Mouse (Mus musculus) megakaryocyte progenitor cell, adult 5-6 weeks (primary cell): ENCODE measurements around the gene Ankrd53. TPM values are rescaled to one million over a fixed set of nuclear protein-coding genes. Genes with fewer than 3 reads are reported as not detected.
"Not testable (repeated sequence)": the region's sequence is repeated elsewhere in the genome, so short reads cannot be mapped to it uniquely, and the experiment has no call there.

Experiments
- ATAC-seq: replicated peaks from 2 replicates; pipeline ENCODE4 v1.8.0; 2016; ENCODE audit warnings: mild to moderate bottlenecking, moderate TSS enrichment, inconsistent platforms; ENCODE audit not compliant: poor library complexity
- total RNA-seq, 2 experiments: library from RNA; stranded (forward) in 1 of 2; stranded (reverse) in 1 of 2; fragments of 157-497, 149-512 nt in 1 of 2; fragments of 200-1000 nt in 1 of 2; gene quantifications; 2 replicates each; pipeline versions ENCODE4 v1.2.3 to v1.2.4; 2015 to 2017

Ankrd53 gene
- total RNA-seq, 2 experiments from 2014 or later = not detected

DNA sequence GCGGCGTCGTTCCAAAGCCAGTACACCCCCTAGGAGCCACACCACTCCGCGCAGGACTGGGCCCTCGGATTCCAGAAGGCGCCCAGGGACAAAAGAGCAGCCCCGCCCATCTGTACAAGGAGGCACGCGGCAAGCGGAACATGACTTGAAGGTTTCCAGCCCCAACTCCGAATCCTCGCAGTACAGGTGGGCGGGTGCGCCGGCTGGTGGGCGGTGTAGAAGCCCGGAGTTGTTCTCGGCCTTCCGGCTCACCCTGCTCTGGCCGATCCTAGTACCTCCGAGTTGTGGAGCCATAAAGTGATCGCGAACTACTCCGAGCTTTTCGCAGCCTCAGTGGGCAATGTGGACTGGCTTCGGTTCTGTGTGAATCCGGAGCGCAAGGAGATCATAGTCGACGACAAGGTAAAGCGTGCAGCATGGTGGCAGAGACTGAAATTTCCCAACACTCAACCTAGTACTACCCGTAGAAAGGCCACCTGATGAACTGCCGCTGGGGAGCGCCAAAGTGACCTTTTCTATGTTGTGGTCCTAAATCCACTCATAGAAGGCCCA is 512 bp downstream of the Ankrd53 start:
- peak; percentile 60 for ATAC-seq

DNA sequence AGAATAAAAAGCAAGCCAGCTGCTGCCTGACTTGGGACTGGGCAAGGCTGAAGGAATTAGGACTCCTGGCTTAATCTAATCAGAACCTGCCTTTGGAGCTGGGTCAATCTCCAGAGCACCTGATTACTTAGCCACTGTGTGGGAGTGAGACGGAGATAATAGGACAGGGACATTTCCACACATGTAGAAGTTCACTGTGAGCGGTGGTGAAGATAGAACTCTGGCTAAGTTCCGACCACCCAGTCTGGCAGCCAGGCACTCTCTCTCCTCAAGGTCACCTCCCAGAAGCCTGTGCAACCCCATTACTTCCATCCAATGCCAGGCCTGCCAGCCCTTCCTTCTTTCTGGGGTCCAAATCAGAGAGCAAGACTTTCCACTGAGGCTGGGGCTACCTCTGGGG is 4.5 kb downstream of the Ankrd53 start:
- no peak for ATAC-seq

GRCm38 (mm10) chr6:83768485-83768884 is 6.0 kb downstream of the Ankrd53 start:
- ATAC-seq = no peak

GRCm38 (mm10) chr6:83774126-83774525 is 11.7 kb downstream of the Ankrd53 start:
- peak; percentile 55 for ATAC-seq

DNA sequence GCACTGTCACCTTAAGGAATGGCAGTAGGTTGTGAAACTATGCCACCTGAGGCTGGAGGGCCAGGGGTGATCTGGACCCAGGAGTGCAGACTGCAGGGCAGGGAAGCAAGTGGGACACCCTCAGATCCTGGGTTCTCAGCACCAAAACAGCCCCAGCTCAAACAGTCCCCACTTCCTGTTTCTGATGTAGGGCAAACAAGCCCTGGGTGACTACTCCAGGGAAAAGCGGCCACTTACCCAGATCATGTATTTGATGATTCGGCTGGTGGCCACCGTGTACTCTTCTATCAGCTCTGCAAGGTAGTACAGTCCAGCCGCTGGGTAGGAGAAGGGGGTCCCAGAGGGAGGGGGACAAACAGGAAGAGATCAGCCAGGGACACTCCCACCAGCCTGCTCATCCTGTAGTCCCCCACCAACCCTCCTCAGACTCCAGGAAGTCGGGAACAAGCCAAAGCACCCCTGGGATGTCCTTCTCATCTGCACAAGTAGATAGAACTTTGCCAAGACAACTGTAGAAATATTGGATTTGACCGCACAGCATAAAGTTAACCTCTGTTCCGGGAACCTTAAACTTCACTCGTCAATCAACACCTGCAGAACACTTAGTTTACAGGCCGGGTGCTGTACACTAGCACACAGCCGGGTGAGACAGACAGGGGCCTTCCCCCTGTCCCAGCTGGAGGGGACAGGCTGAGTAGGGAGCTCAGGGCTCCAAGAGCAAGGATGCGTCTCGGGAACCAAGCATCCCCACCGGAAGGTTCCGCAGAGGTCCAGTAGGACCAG is 12.5 kb downstream of the Ankrd53 start:
- peak; percentile 4; the same call in 1 of the 2 replicates for ATAC-seq

GRCm38 (mm10) chr6:83775638-83776293 is 13.3 kb downstream of the Ankrd53 start, which contains the start of gene Tex261:
Tex261 (minus strand) TSS chr6:83775813.
- ATAC-seq = peak; percentile 80

DNA sequence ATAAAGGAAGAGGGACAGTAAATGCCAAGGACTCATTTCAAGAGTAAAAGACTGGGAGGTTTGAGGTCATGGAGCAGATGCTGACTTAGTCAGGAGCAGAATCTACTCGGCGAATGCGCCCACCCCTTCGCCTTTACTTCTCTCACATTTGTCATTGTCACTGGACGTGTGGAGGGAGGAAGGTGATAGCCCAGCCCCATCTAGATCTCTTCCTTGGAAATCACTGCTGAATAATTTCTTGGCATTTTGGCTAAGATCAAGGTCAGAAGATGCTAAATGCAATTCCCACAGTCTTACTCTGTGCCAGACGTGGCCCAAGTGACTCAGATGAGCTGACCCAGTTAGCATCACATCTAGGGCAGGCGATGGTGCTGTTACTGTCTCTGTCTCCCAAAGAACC is 15.9 kb downstream of the Ankrd53 start:
- no peak for ATAC-seq

DNA sequence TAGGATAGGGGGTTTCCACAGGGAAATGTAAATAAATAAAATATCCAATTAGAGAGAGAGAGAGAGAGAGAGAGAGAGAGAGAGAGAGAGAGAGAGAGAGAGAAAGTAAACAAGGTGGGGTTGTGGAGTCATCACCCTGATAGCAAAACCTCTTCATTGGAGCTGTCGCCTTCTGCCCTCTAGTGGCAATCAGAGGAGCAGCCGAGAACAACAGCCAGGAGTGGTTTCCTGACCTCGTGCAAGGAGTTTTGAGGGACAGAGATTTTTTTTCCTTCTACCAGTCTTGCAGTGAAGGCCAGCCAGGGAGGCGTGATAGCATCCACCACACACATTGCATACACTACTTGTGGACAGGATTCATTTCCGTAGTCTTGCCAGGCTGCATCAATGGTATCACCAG is 16.6 kb downstream of the Ankrd53 start:
- ATAC-seq = peak; percentile 59

DNA sequence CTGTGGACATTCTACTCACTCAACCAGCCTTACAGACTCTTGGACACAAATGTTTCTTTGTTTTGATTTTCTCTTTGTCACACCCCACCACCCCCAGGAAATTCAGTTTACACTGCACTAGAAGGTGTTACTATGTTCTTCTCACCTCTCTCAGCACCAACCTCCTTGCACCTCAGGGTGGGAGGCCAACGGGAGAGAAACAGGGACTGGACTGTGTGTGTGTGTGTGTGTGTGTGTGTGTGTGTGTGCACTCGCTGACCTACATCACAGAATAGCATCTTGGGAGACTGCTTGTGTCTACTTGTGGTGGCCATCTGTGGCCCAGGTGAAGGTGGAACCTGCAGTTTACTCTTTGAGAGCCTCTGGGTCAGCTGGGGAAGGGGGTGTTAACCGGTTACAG is 24.0 kb downstream of the Ankrd53 start:
- ATAC-seq = no peak

- ATAC-seq = no peak
Measured at GRCm38 (mm10) chr6:83788554-83788953, 26.1 kb downstream of the Ankrd53 start.

GRCm38 (mm10) chr6:83790533-83790932 is 28.1 kb downstream of the Ankrd53 start:
- ATAC-seq = not testable (repeated sequence)

- ATAC-seq = peak; percentile 5; the same call in 1 of the 2 replicates
Measured at GRCm38 (mm10) chr6:83791251-83791890, 28.9 kb downstream of the Ankrd53 start.

DNA sequence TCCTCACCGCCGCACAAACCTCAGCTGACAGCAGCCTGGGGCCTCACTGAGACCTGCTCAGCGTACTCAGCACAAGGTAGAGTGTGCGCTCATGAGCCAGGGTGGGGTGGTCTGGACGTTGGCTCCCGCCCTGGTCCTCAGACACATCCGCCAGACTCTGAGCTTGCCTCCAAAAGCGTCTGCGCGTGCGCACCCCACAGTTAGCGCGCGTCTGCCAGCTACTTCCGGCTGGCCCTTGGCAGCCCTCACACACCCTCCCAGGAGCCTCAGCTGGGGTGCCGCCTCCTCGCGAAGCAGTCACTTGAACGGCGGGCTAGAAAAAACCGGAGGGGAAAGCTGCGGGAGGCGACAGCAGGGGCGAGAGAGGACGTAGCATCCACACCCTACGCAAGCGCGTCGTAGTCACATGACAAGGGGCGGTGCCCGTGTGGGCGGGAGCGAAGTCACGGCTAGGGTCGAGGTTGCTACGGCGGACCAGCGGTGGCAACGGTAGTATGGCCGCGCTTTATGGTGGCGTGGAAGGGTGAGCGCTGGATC is 32.4 kb downstream of the Ankrd53 start, which contains the start of gene Nagk:
Gene Nagk, plus strand, starts transcription at position 223 of the 537 bp plus-strand sequence.
- ATAC-seq = peak; percentile 81

- peak; percentile 13 for ATAC-seq
Measured at GRCm38 (mm10) chr6:83795492-83795900, 33.1 kb downstream of the Ankrd53 start.

DNA sequence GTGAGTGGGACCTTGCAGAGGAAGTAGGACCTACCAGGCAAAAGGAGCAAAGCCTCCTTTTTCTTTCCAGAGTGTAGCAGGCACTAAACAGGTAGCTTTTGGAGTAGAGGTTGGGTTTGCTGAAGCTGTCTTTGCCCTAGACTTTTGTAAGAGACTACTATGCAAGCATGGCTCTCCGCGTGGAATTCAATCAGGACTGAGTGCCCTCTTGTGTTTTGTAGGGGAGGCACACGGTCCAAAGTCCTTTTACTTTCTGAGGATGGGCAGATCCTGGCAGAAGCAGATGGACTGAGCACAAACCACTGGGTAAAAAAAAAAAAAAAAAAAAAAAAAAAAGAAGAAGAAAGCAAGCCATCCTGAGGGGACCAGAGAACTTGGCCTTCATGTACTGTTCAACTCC is 34.2 kb downstream of the Ankrd53 start:
- ATAC-seq = no peak

GRCm38 (mm10) chr6:83802033-83802432 is 39.6 kb downstream of the Ankrd53 start:
- no peak for ATAC-seq

DNA sequence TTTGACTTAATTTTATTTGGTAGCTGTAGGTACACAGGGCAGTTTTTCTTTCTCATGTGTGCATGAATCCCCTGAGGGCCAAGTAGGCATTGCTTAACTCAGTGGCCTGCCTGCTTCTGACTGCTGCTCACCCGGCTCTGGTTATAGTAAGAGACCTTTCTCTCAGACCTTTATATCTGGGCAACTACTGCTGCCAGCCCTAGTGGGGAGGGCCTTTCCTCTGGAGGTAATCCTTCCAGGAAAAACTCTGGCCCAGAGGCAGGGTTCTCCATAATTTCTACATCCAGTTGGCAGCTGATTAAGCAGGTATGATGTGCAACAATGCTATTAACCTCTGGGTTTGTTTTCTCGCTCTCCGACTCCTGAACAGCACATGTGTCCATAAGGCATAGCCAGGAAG is 40.4 kb downstream of the Ankrd53 start:
- ATAC-seq = no peak

- ATAC-seq = no peak
Measured at GRCm38 (mm10) chr6:83815801-83816200, 53.4 kb downstream of the Ankrd53 start.
